Mouse (Mus musculus) intestine, postnatal 0 days (tissue): ENCODE data around the gene Slc2a1. TPM values are rescaled to one million over a fixed set of nuclear protein-coding genes. Genes with fewer than 3 reads are reported as not detected.

Source experiments
- ATAC-seq: fragments of 200-750 bp; cut with Nextera tagmentation; 2 replicates; pipeline ENCODE4 v1.8.0; 2017; ENCODE audit warnings: mild to moderate bottlenecking, moderate TSS enrichment, moderate library complexity
- H3K27ac ChIP-seq: fragments of 300-500 bp; sonication (generic); 2 replicates; pipeline ENCODE4 v1.5.1; 2014; ENCODE audit warnings: mild to moderate bottlenecking, low read depth, low read length, moderate library complexity
- H3K27me3 ChIP-seq: fragments of 300-500 bp; sonication (generic); replicated peaks from 2 replicates; pipeline ENCODE4 v1.6.1; 2014; ENCODE audit warnings: low read length, mixed read lengths; ENCODE audit not compliant: control insufficient read depth, insufficient read depth
- H3K36me3 ChIP-seq: fragments of 300-500 bp; sonication (generic); 2 replicates; pipeline ENCODE4 v1.6.1; 2014; ENCODE audit warnings: mild to moderate bottlenecking, moderate library complexity; ENCODE audit not compliant: control insufficient read depth, insufficient read depth
- H3K4me1 ChIP-seq: fragments of 300-500 bp; sonication (generic); replicated peaks from 2 replicates; pipeline ENCODE4 v1.6.1; 2014; ENCODE audit warnings: antibody characterized with exemption, low read length, mixed read lengths; ENCODE audit not compliant: control insufficient read depth, insufficient read depth
- H3K4me2 ChIP-seq: fragments of 300-500 bp; sonication (generic); replicated peaks from 2 replicates; pipeline ENCODE4 v1.6.1; 2014; ENCODE audit warnings: low read depth, mild to moderate bottlenecking, moderate library complexity
- H3K4me3 ChIP-seq: fragments of 300-500 bp; sonication (generic); 2 replicates; pipeline ENCODE4 v1.5.1; 2014; ENCODE audit warnings: low read depth, low read length
- H3K9ac ChIP-seq: fragments of 300-500 bp; sonication (generic); 2 replicates; pipeline ENCODE4 v1.6.1; 2014; ENCODE audit warnings: mild to moderate bottlenecking, low read depth, low read length
- H3K9me3 ChIP-seq: fragments of 300-500 bp; sonication (generic); 2 replicates; pipeline ENCODE4 v1.6.1; 2016; ENCODE audit warnings: mixed run types; ENCODE audit not compliant: control insufficient read depth
- CTCF ChIP-seq: sonication (generic); IDR thresholded peaks from 2 replicates; pipeline ENCODE4 v1.5.1; 2016; ENCODE audit warnings: low read depth, mild to moderate bottlenecking, control low read depth, antibody characterized with exemption, moderate library complexity
- WGBS: fragments of 180-500 bp; shearing (Covaris S2); extraction: QIAGEN DNeasy Blood & Tissue Kit; methylation state at CpG from one replicate; pipeline ENCODE4 v1.1.7; 2014; 5-methylcytosine and 5-hydroxymethylcytosine counted together
- polyA plus RNA-seq: library from polyadenylated mRNA; unstranded; fragments of >200 nt; fragmentation: Nextera tagmentation; extraction: Ambion mirVana; gene quantifications from 2 replicates; pipeline ENCODE4 v1.2.1, GENCODE M21; 2015

The Slc2a1 gene
- polyA plus RNA-seq, 1 experiment from 2014 or later: 18.1 TPM

DNA sequence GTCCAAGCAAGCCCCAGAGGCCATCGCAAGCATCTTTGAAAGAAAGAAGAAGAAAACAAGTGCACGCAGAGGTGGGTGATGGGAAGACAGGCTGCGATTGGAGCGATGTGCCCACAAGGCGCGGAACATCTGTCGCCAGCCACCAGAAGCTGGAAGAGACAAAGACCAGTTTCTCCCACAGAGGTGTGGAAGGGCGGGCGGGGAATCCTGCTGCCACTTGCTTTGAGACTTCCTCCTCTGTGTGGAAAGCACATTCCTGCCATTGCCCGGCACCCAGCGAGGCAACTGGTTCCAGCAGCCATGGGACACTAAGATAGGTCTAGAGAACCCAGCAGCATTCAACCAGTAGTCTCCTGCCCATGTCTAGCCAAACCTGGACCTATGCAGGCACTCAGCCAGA, 32.2 kb upstream of the Slc2a1 start:
- H3K4me2 ChIP-seq: no peak overlapping the region

DNA sequence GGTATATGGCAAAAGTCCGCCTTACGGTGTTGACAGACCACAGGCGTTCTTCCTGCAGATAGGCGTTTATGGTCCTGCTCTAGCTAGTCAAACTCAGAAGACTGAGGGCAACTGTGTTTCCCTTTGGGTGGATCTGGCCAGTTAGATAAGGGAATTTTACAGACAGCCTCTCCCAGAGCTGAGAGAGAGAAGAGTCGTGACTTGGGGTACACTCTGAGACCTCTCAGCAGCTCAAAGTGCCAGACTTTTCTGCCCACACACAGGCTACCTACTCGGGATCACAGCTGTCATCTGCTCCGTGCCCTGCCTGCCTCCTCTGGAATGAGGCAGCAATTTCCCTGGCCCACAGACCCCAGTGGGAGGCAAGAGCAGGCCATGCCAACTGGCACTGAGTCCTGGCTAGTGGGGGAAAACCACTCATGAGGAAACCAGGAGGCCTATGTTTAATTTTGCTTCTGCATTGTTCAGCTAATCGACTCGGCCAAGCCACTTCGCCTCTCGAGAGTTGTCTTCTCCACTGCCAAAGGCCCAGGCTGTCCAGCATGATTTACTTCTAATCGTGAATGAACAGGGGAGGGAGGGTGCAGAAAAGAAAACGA, 31.3 kb upstream of the Slc2a1 start:
- Histone ChIP-seq H3K4me3 (no peak overlapping the region), H3K4me1 (no peaks in the 10 kb centered on the region), H3K27me3 (no peaks in the 10 kb centered on the region), H3K4me2 (no peak overlapping the region), H3K9me3 (no peaks in the 10 kb centered on the region), H3K9ac (no peak overlapping the region), H3K27ac (no peak overlapping the region), H3K36me3 (no peaks in the 10 kb centered on the region)
- ATAC-seq: no peak
- 35% methylated on average over 13 of the region's 13 CpGs for WGBS
- TF ChIP-seq CTCF: no peak

More for the DNA sequence above, 32.2 kb upstream of the Slc2a1 start:
- Histone ChIP-seq H3K4me1 (no peaks in the 10 kb centered on the region), H3K27me3 (no peaks in the 10 kb centered on the region), H3K27ac (no peak overlapping the region), H3K9ac (no peak overlapping the region), H3K36me3 (no peaks in the 10 kb centered on the region), H3K9me3 (no peaks in the 10 kb centered on the region), H3K4me3 (no peak overlapping the region)
- no peak for TF ChIP-seq CTCF
- 77% methylated on average over 11 of the region's 11 CpGs for WGBS
- ATAC-seq: no peak

DNA sequence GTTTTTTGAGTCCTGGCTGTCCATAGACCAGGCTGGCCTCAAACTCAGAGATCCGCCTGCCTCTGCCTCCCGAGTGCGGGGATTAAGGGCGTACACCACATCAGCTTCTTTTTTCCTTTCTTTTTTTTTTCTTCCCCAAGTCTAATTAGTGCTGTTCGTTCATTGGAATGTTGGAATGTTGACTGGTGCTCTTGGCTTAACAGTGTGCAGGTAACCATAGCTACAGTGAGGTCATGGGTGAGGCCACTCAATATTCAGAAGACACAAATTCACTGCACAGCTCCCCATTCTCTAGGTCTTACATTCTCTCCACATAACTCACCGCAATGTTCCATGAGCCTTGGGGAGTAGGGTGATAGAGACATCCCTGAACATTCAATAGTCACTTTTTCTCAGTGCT, 28.6 kb upstream of the Slc2a1 start:
- Histone ChIP-seq H3K9ac (no peak overlapping the region), H3K9me3 (no peaks in the 10 kb centered on the region), H3K4me3 (no peak overlapping the region), H3K27me3 (no peaks in the 10 kb centered on the region), H3K27ac (no peak overlapping the region), H3K36me3 (no peaks in the 10 kb centered on the region), H3K4me1 (no peaks in the 10 kb centered on the region), H3K4me2 (no peak overlapping the region)
- WGBS: 88% methylated on average over 6 of the region's 6 CpGs
- no peak for TF ChIP-seq CTCF
- no peak for ATAC-seq

DNA sequence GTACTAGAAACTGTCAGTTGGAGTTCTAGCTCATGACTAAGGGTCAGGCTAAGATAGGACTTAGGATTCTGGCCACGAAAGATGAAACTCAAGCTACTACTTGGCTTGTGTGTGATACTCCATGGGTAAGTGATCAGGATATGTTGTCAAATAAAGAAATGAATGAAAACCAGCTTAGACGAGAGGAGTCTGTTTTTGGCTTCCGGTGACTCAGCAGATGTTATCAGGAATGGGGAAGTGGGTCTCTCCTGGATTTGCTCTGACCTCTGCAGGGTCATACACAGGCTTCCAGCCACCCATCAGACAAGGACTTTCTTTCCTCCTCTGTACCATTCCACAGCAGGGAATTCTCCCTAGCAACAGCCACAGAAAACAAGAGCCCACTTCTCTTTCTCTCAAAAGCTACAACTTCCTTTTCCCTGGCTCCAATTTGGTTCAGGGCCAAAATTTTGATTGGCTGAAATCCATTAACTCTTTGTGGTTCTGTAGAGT, 25.7 kb upstream of the Slc2a1 start:
- Histone ChIP-seq H3K4me2 (no peak overlapping the region), H3K27ac (no peak overlapping the region), H3K9me3 (no peaks in the 10 kb centered on the region), H3K27me3 (no peaks in the 10 kb centered on the region), H3K9ac (no peak overlapping the region), H3K36me3 (no peaks in the 10 kb centered on the region), H3K4me3 (no peak overlapping the region), H3K4me1 (no peaks in the 10 kb centered on the region)
- WGBS: 59% methylated on average over 3 of the region's 3 CpGs
- ATAC-seq: no peak
- TF ChIP-seq CTCF: no peak

DNA sequence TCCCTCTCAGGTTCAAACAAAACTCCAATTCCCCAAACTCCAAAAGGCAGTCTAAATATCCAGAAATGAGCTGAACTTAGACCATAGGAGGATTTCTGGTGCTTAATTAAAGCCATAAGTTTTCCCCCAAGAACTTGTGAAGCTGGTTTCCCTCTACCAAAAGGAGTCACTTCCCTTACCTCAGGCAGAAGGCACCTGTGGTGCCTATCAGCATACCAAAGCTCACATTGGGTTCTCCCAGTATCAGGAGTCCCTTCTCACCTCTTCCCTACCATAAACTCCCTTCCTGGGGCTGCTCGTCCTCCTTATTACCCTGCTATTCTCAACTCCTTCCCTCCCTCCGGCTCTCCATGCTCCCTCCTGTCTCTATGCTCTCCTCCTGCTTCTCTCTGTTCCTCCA, 20.1 kb upstream of the Slc2a1 start:
- Histone ChIP-seq H3K27me3 (no peaks in the 10 kb centered on the region), H3K27ac (no peak overlapping the region), H3K36me3 (no peaks in the 10 kb centered on the region), H3K4me1 (no peaks in the 10 kb centered on the region), H3K4me3 (no peak overlapping the region), H3K9ac (no peak overlapping the region), H3K9me3 (no peaks in the 10 kb centered on the region), H3K4me2 (no peak overlapping the region)
- WGBS: 49% methylated on average over 2 of the region's 2 CpGs
- no peak for TF ChIP-seq CTCF
- no peak for ATAC-seq

DNA sequence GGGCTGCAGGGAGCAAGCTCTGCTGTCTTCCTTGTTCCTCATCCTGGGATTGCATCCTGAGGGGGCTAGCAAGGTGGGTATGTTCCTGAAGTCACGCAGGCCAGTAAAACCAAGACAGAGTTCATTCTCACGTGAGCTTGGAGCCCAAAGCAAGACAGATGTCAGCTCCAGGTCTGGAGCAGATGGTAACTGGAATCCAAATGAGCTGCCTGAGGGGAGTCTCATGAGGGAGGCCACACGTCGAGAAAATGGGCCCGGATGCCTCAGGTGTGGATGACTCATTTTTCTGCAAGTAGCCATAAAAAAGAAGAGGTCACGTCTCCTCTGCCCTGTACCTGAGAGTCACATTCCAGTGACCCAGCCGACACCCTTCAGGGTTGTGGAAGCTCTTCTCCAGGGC, 14.6 kb upstream of the Slc2a1 start:
- Histone ChIP-seq H3K27me3 (no peaks in the 10 kb centered on the region), H3K36me3 (no peaks in the 10 kb centered on the region), H3K4me1 (no peaks in the 10 kb centered on the region), H3K9ac (no peak overlapping the region), H3K4me3 (no peak overlapping the region), H3K4me2 (no peak overlapping the region), H3K9me3 (no peaks in the 10 kb centered on the region), H3K27ac (no peak overlapping the region)
- 45% methylated on average over 7 of the region's 7 CpGs for WGBS
- no peak for ATAC-seq
- no peak for TF ChIP-seq CTCF

DNA sequence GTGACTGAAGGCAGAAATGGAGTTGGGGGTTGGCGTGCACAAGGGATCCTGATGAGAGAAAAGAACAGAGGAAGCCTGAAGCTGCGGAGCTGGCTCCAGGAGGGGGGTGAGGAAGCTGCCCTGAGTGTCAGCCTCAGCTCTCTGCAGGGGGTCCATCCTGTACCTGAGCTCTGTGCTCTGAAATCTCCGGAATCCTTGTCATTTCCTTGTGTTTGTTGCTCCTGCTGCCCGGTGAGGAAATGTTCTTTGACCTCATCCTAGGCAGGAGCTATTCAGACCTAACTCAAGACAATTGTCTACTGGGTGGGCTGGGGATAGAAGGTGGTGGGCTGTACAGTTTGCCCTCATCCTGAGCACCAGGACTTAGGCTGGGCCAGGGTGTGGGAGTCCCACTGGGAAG, 13.5 kb upstream of the Slc2a1 start:
- no peaks in the 10 kb centered on the region for H3K4me1 ChIP-seq
- no peak overlapping the region for H3K9ac ChIP-seq
- no peaks in the 10 kb centered on the region for H3K9me3 ChIP-seq
- no peaks in the 10 kb centered on the region for H3K27me3 ChIP-seq
- no peak overlapping the region for H3K27ac ChIP-seq
- no peak for ATAC-seq
- no peak overlapping the region for H3K4me2 ChIP-seq
- H3K4me3 ChIP-seq: no peak overlapping the region
- 36% methylated on average over 4 of the region's 4 CpGs for WGBS
- TF ChIP-seq CTCF: no peak
- H3K36me3 ChIP-seq: no peaks in the 10 kb centered on the region
